Mouse (Mus musculus) gonadal fat pad, adult 2 months (tissue): Measurements from ENCODE around the gene B4galt5. TPM values are rescaled to one million over a fixed set of nuclear protein-coding genes. Genes with fewer than 3 reads are reported as not detected.

Experiments used
- DNase-seq: peaks from one replicate; pipeline ENCODE4 v3.0.0-alpha.2; 2012; ENCODE audit warnings: low read depth
- polyA plus RNA-seq: library from polyadenylated mRNA; depleted of rRNA; stranded (reverse); fragments of >200 nt; gene quantifications from 2 replicates; pipeline ENCODE4 v1.2.3, GENCODE M21; 2012

Gene B4galt5
- polyA plus RNA-seq, 1 experiment, result 10.3 TPM

DNA sequence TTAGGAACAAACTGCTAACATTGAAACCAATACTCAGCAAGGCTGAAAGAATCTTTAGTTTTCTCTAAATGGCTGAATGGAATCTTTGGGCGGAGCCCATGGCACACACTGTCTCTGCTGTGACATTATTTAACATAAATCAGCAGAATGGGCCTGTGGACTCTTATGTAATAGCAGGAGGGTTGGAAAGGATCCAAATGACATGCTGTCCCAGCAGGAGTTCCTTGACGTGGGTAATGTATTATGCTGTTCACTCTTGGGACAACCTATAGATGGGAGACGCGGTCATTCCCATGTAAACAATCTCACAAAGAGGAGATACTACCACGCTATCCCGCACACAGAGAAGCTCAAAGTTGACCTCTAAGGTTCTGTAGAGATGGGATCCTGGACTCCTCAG is 15.5 kb downstream of the B4galt5 start:
- no peak for DNase-seq

- DNase-seq, result no peak
Observed at GRCm38 (mm10) chr2:167332336-167332987, 16.5 kb downstream of the B4galt5 start.

DNA sequence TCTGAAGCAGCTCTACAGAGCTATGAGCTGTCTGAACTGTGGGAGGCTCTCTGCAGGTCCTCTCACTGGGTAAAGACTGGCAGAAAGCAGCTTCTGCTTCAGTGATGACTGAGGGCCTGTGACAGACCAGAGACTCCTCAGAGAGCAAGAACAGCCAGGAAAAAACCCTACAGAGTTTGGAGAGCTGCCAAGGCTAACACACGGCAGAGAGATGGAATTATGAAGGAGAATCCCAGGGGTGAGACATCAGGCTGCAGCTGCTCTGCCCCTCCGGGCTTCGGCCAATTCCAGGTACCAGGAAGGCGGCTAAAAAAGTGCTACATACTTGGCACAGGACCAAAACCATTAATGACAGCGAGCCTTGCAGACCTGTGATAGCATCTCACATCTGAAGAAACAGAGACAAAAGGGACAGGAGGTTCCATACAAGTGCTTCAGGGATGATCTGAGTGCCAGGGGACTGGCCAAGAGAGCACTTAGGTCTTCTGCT is 17.5 kb downstream of the B4galt5 start:
- peak; percentile 52 for DNase-seq

- DNase-seq, result no peak
Observed at GRCm38 (mm10) chr2:167330581-167330980, 18.4 kb downstream of the B4galt5 start.

- DNase-seq, result no peak
Observed at GRCm38 (mm10) chr2:167329478-167330262, 19.3 kb downstream of the B4galt5 start.

GRCm38 (mm10) chr2:167328340-167328739 is 20.6 kb downstream of the B4galt5 start:
- no peak for DNase-seq

DNA sequence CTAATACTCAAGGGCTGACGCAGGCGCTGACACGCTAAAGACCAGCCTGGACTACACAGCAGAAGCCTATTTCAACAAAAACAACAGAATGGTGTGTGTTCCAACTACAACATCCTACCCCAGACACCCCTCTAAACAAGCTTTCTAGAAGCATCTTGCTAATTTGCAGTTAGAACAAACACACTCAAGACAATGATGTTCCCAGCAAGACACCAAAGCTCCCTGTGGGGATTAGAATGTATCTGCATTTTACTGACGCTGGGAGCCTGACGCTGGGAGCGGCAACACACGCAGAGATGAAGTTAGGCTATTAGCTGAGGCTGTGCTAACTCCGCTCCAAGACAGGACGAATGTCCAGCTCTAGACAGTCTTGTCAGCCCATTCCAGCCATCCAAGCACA is 22.4 kb downstream of the B4galt5 start:
- no peak for DNase-seq

GRCm38 (mm10) chr2:167324151-167324930 is 24.6 kb downstream of the B4galt5 start:
- DNase-seq, result no peak

DNA sequence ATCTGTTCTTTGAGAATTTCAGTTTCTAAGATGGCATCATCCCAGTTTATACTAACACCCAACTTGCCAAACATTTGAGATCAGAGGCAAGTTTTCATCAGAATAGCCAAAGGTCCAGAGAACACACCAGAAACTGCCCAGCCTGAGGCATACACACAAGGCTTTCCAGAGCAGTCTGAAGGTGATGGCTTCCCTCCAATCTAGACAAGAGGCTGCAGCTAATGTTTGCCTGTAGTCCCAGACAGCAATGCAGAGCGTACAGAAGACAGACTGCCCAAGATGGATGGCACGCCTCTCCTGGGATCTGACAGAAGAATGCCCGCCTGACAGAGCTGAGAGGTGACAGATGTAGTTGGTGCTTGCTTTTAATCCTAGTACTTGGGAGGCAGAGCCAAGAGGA is 25.9 kb downstream of the B4galt5 start:
- no peak for DNase-seq

DNA sequence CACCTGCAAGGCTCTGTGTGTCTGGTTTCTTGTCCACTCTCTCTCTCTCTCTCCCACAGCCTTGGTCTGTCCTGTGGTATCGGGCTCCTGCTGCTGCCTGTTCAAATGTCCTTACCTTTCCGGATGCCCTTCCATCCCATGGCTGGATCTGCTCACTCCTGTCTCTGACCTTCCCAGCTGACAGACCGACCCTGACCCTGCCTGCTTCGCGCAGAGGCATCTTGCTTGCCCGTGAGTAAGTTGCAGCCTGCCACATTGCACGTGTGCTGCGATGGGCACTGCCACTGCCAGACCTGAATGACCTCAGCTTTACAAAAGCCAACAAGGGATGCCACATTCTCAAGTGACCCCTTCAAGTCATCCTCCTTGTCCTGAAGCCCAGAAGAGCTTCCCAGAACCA is 27.6 kb downstream of the B4galt5 start:
- DNase-seq, result no peak

DNA sequence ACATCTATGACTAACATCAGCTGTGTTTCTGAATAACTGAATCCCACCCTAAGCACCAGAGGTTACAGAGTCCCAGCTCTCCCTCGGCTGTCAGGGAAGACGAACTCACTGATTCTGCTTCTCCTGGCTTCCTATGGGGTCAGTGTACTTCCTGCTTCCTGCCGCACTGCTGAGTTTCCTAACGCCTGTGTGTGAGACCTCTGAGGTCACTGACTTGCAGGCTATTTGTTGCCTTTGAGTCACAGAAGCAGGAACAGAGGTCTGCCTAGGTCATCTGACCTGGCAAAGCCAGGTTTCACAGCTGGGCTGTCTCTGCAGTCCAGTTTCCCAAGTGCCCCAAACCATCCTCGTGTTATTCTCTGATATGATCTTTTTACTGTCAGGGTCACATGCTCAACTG is 30.0 kb downstream of the B4galt5 start:
- no peak for DNase-seq

GRCm38 (mm10) chr2:167316724-167317187 is 32.2 kb downstream of the B4galt5 start:
- DNase-seq, result no peak

- DNase-seq, result no peak
Observed at GRCm38 (mm10) chr2:167314491-167314890, 34.5 kb downstream of the B4galt5 start.

- DNase-seq, result no peak
Observed at GRCm38 (mm10) chr2:167313501-167314326, 35.3 kb downstream of the B4galt5 start.

- no peak for DNase-seq
Observed at GRCm38 (mm10) chr2:167310121-167310520, 38.9 kb downstream of the B4galt5 start.

DNA sequence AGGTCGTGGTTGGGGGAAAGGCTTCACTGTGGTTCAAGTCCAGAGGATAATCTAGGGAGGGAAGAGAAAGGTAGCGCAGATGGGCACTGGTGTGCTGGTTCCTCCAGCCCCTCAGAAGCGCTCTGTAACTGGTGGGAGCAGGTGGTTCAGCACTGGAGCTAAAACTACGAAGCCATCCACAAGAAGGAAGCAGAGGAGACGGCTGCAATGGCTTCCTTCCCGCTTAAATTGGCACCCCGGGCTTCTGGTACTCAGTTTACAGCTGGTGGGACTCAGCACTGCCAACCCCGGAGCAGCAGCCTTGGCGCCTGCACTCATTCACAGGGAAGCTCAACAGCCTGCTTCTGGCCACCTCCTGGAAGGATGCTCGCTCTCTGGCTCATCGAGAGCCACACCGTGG is 39.7 kb downstream of the B4galt5 start:
- DNase-seq, result no peak

- no peak for DNase-seq
Observed at GRCm38 (mm10) chr2:167307716-167308115, 41.3 kb downstream of the B4galt5 start.

DNA sequence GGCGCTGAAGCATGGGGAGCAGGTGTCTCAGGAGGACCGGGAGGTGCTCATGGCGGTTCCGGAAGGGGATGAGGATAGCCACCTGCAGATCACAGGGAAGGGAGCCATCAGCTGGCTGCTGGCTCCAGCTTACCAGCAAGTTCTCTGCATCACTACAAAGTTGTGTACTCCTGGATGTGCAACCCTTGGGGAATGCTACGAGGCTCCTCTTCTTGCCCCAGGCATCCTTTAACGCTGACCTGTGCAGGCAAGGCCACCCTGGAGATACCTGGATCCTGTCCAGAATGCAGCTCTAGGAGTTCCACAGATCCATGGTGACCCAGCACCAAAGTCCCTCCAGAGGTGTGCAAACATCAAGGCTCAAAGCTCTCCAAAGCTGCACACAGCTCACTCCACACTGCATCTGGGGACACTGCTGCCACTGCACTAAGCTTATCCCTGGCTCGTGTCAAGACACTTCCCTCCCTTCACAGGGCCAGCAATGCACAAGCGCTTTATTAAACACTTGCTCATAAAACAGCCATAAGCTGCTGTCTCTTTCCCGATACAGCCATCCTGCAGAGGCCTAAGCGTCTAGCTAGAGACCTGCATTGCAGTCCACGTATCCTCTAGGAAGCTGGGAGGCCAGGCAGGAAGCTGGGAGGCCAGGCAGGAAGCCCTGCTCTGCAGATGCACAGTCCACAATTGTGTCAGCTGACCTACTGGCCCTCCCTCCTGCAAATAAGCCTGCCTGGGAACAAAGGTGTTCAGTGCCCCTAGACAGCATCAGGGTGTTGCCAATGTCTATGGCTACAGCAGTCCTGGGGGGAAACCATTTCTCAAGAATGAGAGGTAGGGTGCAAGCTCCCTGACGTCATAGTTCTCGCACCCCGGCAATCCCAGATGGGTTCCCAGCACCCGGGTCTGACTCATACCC is 42.1 kb downstream of the B4galt5 start:
- no peak for DNase-seq

DNA sequence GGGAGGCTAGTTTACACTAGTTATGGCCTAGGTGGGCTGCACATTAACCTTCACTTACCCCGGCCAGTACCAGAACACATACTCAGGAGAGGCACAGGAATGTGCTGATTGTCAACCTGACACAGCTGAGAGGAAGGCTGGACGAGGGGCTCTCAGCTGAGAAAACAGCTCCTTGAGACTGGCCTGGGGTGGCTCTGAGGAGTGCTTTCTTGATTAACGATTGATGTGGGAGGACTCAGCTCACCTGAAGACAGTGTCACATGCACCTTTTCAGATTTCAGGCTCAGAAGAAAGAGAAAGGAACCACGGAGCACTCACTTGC is 42.7 kb downstream of the B4galt5 start:
- DNase-seq, result no peak
